Mouse (Mus musculus) kidney, adult 11 months (tissue): ENCODE measurements around the gene Rhod.
"Not testable (repeated sequence)": the region's sequence is repeated elsewhere in the genome, so short reads cannot be mapped to it uniquely, and the experiment has no call there.

ENCODE experiments used
- DNase-seq: peaks from one replicate; pipeline ENCODE4 v3.0.0; 2022

Rhod gene

DNA sequence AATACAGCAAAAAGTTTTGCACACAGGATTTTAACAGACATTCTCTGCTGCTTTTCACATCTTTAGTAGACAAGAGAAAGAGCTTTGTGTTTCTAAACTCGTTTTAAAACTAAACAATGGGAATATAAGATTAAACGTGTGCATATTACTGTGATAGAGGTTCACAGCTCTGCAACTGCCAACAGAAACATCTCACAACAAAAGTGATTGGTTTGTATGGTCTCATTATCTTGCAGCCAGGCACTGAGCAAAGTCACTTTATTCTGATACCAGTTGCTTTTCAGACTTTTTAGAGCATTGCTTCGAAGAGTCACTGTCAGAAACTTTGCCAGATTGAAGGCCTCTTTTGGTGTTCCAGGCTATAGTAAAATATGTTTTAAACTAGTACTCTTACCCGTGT lies 40.3 kb downstream of the Rhod start:
- DNase-seq = no peak

DNA sequence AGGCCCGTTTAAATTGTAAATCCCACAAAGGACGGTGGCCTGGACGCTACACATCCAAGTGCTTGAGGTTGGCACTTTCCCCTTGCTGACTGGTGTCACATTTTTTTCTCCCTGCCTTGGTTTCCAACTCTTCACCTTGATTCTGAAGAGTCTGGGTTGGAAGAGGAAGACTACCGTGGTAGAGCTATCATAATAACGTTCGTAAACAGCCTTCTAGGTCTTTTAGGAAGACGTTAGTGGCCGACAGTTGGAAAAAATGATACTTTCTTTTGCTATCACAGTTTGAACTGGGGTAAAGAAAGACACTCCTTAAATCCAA lies 40.6 kb downstream of the Rhod start:
- DNase-seq = no peak

DNA sequence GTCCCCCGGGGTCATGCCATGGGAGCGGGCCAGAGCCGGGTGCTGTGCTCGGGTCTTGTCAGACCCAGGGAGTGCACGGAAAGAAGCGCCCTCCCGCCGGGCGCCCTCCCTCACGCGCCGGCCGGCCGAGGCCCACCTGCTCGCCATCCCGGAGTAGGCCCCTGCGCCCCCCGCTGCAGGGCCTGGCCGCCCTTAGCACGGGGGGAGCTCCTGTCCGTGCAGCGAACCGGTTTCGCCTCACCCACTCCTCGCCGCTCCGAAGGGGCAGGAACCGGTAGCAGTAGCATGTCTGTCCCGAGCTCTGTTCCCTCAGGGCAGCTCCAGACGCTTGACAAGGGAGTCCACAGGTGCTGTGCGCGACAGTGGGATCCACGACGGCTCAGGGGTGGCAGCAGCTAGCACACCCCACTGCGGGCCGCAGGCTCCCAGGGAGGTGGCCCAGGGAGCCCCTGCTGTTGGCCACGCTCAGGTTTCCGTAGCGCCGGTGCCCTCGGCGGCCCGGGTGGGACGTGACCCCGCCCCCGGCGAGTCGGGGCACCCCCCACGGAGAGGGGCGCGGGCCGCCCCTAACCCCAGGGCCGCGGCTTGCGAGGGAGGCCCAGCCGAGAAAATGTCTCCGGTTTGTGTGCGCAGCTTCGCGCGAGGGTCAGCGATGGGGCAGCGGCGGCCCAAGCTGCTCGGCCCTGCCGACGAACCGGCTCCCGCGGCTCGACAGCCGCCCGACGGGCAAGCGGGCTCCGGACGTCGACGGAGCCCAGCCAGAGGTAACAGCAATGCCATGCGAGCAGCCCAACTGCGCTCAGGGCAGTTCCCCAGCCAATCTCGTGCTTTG lies 41.2 kb downstream of the Rhod start, which contains the start of gene Kdm2a:
Gene Kdm2a (minus strand): TSS at position 488 of the 832 bp plus-strand sequence.
- peak; percentile 58 for DNase-seq

DNA sequence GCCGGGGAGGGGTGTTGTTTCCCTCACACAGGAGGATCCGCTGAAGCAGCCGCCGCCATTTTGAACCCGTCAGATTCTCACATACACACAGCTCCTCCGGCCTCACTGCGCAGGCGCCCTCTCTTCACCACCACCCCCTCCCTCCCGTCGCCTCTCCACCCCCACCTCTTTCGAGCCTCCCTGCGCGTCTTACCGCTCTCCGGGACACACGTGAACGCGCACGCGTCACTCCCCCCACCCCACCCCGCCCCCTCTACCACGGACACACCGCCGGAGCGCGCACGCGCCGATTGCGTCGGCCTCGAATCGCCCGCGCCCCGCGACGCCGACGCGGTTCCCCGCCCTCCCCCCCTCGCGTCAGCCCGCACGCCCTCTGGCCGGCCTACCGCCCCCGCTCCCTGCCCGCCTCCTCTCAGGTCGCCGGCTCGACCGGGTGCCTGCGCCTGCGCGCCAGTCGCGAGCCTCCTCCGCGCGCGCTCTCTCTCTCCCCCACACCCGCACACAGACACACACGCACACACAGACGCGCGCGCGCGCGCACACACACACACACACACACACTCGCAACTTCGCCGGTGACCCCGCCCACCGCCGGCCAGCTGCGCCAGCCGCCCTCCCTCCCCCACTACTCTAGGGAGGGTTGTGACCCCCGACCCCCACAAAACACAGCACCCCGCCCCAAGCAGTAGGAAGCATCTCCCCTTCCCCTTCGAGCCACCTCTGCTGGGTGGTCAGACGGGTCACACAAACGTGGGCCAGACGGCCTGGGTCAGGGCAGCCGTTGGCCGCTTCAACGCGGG lies 42.0 kb downstream of the Rhod start:
- peak; percentile 96 for DNase-seq

DNA sequence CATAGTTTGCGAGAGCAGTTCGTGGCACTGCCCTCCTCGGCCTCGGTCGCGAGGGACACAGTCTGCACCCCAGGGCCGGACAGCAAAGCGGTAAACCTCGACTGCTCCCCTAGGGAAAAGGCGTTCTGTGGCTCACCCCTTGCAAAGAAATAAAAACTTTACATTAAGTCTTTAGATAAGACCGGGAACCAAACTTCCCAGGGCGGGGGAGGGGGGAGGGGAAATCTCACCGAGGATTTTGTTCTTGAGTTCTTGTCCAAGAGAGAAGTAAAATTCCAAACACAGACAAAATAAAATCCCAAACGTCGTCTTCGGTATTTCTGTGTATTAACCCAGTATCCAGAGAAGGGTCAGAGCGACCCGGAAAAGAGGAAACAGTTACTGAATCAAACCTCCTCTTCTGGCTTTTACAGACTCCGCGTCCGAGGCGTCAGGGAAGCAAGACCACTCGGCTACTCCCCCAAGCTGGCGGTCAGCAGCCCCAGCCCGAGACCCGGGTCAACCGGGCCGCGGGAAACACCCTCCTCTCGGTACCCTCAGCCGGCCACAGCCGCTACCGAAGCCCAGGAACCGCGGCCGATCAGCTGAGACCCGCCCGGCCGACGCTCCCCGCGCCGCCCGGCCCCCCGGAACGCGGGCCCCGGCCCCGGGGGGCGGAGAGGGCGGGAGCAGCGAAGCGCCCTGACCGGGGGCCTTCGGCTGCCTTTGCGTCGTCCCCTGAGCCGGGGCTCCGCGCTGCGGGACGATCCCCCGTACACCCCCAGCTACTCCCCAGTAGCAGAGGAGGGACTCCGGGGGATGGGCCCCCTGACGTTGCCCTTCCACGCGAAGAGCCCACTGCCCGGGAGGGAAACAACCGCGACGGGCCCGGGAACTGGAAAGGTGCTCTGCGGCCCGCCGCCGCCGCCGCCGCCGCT lies 42.9 kb downstream of the Rhod start:
- no peak for DNase-seq

DNA sequence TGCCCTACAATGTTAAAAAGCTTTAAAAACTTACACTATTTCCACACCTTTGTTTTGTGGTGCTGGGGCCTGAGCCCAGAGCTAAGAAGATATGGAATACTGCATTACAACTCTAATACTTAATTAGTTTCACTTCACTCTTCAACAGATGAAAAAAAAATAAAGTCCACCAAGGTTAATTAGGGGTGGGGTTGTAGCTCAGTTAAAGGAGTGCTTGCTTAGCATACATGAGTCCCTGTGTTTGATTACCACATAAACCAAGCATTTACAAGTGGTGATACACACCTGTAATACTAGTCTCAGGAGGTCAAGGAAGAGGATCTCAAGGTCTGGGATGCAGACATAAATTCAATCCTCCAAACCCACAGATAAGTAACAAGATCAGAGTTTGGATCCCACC lies 52.0 kb downstream of the Rhod start:
- DNase-seq = no peak

DNA sequence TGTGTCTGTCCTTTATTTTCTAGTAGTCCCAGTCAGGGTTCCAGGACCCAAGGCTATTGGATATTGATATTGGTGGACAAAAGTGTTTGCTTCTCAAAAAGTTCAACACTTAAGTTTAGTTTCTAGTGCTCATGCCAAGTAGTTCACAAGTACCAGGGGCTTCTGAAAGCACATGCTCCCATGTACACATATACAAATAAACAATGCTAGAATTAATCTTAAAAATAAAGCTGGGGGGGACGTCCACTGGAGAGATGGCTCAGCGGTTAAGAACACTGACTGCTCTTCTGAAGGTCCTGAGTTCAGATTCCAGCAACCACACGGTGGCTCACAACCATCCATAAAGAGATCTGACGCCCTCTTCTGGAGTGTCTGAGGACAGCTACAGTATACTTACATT lies 54.2 kb downstream of the Rhod start:
- DNase-seq = no peak

DNA sequence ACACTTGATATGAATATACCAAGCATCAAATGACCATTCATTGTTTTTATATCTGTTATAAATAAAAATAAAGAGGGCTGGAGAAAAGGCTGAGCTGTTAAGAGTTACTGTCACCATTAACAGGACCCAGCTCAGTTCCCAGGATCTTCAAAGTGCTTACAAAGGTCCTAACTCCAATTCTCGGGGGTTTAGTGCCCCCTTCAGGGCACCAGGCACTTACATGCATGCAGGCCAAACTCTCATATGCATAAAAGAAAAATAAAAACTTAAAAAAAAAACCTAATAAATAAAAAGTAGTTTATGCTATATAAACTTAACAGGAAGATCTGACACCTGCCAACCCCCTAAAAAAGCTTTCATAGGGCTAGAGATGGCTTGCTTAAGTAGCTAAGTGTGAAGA lies 54.9 kb downstream of the Rhod start:
- no peak for DNase-seq

DNA sequence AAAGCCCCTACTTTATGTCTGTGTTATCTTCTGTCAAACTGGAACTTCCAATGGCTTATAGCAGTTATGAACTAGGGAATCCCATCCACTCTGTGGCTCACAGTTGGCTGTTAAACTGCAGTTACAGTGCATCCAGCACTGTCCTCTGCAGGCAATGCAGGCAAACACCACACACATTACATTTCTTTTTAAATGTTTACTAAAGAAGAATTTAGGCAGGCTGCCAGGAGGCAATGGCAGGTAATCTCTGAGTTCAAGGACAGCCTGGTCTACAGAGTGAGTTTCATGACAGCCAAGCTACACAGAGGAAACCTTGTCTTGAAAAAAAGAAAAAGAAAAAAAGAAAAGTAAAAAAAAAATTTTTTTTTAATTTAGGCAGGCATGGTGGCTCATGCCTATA lies 55.9 kb downstream of the Rhod start:
- no peak for DNase-seq

DNA sequence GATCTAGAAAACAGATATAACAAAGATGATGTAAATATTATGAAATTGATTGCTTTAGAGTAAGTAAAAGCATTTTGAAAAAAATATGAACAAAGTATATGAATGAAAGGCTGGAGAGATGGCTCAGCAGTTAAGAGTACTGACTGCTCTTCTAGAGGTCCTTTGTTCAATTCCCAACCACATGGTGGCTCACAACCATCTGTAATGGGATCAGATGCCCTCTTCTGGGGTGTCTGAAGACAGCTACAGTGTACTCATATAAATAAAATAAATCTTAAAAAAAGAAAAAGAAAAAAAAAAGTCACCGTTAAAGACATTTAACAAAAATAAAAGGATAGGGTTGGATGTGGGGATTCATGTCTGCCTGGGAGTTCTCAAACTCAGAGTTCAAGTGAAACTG lies 56.9 kb downstream of the Rhod start:
- not testable (repeated sequence) for DNase-seq
